Mouse (Mus musculus): Measurements from ENCODE around the gene Abi1. TPM values are rescaled to one million over a fixed set of nuclear protein-coding genes. Genes with fewer than 3 reads are reported as not detected.

The Abi1 gene
- 172 TPM for polyA plus RNA-seq (2017; shearing (Covaris generic))

DNA sequence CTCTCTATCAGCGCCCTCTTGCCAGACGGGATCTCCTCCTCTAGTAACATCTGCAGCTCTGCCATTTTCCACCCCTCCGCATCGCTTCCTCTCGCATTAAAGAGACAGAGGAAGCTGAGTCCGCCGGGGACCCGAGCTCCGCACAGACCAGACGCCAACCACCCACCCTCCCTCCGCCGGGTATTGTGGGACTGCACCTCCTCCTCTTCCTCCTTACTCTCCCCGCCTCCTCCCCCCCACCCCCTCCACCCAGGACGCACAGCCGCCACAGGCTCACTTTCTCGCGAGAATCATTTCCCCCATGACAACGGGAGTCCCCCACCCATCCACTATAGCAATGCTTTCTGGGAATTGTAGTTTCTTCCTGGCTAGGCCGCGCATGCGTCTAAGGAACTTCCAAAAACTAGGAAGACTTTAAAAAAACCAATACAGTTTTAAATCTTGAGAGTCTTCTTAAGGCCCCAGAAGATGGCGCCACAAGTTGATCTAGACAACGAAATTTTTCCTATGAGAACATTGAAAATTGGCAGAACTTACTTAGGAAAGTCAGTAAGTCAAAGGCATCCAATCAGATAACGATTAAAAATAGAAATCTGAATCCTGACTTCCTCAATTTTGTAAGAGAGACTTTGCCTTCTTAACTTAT, at the start of gene Abi1:
TSS of gene Abi1 (minus strand) at position 241 of the 646 bp plus-strand sequence.

GRCm38 (mm10) chr2:23067552-23068369, 27.7 kb upstream of the Abi1 start, which contains the start of gene Acbd5:
Gene Acbd5, plus strand, starts transcription at chr2:23068167.

GRCm38 (mm10) chr2:22895282-22896273, 144.5 kb downstream of the Abi1 start, which contains the start of gene Pdss1:
Gene Pdss1, plus strand, starts transcription at chr2:22895522.

Other genes with a start within 250 kb of the Abi1 start
- 12.4 TPM for gene Pdss1, start 144.7 kb downstream of the Abi1 start, polyA plus RNA-seq (2017; shearing (Covaris generic))
- 82.0 TPM for gene Acbd5, start 27.9 kb upstream of the Abi1 start, polyA plus RNA-seq (2017; shearing (Covaris generic))
- gene Mastl, start 115.8 kb upstream of the Abi1 start, polyA plus RNA-seq (2017; shearing (Covaris generic)), result 0.40 TPM
- gene Yme1l1, start 116.1 kb upstream of the Abi1 start, polyA plus RNA-seq (2017; shearing (Covaris generic)), result 68.5 TPM
- gene 4931423N10Rik, start 167.2 kb upstream of the Abi1 start, polyA plus RNA-seq (2017; shearing (Covaris generic)), result not detected

Measured in naive thymus-derived CD4-positive, alpha-beta T cell, adult 5 months (primary cell).